Mouse (Mus musculus): Measurements from ENCODE around the gene Capn13. TPM values are rescaled to one million over a fixed set of nuclear protein-coding genes. Genes with fewer than 3 reads are reported as not detected.
A peak's percentile ranks its signal among the peaks of the same experiment; 100 is the strongest.
"Not testable (repeated sequence)": the region's sequence is repeated elsewhere in the genome, so short reads cannot be mapped to it uniquely, and the experiment has no call there.

Gene Capn13
- polyA plus RNA-seq, 1 experiment from 2014 or later: 5.9 TPM

DNA sequence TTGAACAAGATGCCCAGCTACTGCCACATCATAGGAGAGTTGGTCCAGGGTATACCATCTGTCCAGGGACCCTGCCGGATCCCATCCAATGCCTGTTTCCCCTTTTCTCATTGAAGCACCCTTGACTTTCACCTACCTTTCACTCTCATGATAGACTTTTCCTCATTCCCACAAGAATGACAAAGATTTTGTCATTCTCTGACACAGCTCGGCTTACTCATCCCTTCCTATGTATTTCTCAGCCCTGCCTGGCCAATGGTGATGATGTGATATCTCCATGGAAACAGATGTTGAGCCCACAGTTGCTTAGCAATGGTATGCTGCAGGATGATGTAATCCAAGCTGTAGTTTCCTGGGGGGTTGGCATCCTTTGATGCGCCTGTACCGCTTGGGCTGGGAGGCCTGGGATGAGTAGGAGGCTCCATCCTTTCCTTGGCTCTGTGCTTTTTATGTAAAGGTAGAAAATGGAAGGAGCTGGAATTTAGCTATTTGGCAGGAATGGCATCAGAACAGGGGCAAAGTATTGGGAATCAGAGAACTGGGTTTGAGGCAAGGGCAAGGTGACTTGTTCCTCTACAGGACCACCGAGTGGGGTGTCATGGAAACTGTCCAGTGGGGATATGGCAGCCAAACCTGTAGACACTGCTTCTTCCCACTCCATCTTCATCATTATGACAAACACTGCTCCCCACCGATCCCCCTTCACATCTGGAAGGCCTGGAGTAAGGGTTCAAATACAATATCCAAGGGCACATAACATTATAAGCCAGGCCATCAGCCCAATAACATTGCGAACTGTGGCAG lies 128.7 kb downstream of the Capn13 start:
- DNase-seq (ENCODE audit: low spot score) (no peak), ATAC-seq (ENCODE audit: low FRiP score, low TSS enrichment) (no peak)

DNA sequence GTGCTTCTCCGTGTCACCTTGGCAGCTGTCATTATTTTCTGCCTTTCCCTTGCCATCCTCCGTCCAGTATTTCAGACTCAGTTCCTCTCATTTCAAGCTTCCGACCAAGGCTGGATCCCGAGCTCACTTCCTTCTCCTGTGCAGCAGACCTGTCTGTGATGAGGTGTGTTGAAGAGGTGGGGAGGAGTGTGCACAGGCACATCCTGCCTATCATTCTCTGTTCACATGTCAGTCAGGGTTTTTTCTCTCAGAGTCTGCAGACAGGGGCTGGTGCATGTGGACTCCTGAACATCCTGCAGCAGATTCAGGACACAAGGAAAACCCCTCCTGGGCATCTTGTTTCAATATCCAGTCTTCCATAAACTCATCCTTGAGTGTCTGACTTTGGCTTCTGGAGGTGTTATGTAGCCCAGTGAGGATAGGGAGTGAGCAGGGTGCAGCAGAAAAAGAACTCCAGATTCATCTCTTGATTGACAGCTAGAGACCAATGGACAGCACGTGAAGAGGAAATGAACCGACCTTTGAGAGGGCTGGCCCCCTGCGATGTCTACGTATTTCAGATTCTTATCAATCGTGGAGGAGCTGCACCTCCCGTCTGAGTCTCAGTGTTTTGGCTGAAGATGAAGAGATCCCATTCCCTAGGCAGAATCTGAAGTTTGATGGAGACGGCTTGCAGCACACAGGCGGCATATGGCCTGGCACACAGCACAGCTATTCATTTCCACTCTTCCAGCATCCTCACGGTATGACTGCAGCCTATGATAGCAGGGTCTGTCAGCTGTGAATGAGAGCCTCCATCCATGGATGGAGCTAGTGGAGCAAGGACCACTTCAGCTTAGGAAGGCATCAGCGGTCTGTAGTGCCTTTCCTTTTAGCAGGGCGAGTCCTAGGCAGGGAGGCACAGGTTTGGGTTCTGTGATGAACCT lies 129.5 kb downstream of the Capn13 start:
- DNase-seq (ENCODE audit: low spot score): no peak
- ATAC-seq (ENCODE audit: low FRiP score, low TSS enrichment): no peak
- H3K36me3 ChIP-seq (ENCODE audit: control insufficient read depth, insufficient read depth, low read length): no peaks in the 10 kb centered on the region
- TF ChIP-seq CTCF (IDR thresholded peaks at IDR 0.05; ENCODE audit: low read depth) (no peak), EP300 (optimal IDR thresholded peaks at IDR 0.05) (no peak)
- H3K4me1 ChIP-seq (replicated peaks; ENCODE audit: control insufficient read depth, insufficient read depth): no peaks in the 10 kb centered on the region
- H3K4me2 ChIP-seq (replicated peaks; ENCODE audit: low read depth): no peak overlapping the region
- H3K27me3 ChIP-seq (ENCODE audit: control insufficient read depth, insufficient read depth, low read length): no peaks in the 10 kb centered on the region
- no peak overlapping the region for H3K4me3 ChIP-seq (ENCODE audit: low read depth, low read length)
- H3K9ac ChIP-seq (ENCODE audit: low read length): no peak overlapping the region
- H3K9me3 ChIP-seq (ENCODE audit: control insufficient read depth, low read length): no peaks in the 10 kb centered on the region
- WGBS: 70% methylated on average over 15 of the region's 15 CpGs
- H3K27ac ChIP-seq (replicated peaks): no peak overlapping the region

More for the DNA sequence above, 128.7 kb downstream of the Capn13 start:
- H3K9me3 ChIP-seq (ENCODE audit: control insufficient read depth, low read length): no peaks in the 10 kb centered on the region
- H3K36me3 ChIP-seq (ENCODE audit: control insufficient read depth, insufficient read depth, low read length): no peaks in the 10 kb centered on the region
- no peak overlapping the region for H3K4me2 ChIP-seq (replicated peaks; ENCODE audit: low read depth)
- H3K4me3 ChIP-seq (ENCODE audit: low read depth, low read length): no peak overlapping the region
- no peaks in the 10 kb centered on the region for H3K27me3 ChIP-seq (ENCODE audit: control insufficient read depth, insufficient read depth, low read length)
- H3K9ac ChIP-seq (ENCODE audit: low read length): no peak overlapping the region
- TF ChIP-seq EP300 (optimal IDR thresholded peaks at IDR 0.05) (no peak), CTCF (IDR thresholded peaks at IDR 0.05; ENCODE audit: low read depth) (no peak)
- WGBS: 91% methylated on average over 7 of the region's 7 CpGs
- no peaks in the 10 kb centered on the region for H3K4me1 ChIP-seq (replicated peaks; ENCODE audit: control insufficient read depth, insufficient read depth)
- H3K27ac ChIP-seq (replicated peaks): no peak overlapping the region

DNA sequence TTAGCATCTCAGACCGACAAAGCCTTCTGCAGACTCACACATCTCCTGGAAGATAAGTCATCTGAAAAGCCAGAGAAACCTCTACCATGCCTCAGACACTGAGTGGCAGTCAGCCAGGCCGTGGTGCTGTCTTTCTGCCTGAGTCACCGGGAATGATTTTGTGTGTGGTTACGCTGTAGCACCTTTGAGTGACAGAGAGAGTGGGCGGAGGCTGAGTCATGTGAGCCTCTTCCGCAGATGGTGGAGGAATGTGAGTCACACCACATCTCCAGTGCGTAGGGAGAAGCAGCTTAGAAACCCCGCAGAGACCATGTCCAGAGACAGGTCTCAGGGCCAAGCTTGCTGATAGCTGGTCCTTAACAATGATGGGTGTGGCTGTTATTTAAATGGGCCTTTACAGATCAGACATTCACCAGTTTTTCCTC lies 137.6 kb downstream of the Capn13 start:
- H3K4me2 ChIP-seq (replicated peaks; ENCODE audit: low read depth): no peak overlapping the region
- WGBS: 47% methylated on average over 8 of the region's 8 CpGs
- no peaks in the 10 kb centered on the region for H3K4me1 ChIP-seq (replicated peaks; ENCODE audit: control insufficient read depth, insufficient read depth)
- H3K27me3 ChIP-seq (ENCODE audit: control insufficient read depth, insufficient read depth, low read length): no peaks in the 10 kb centered on the region
- TF ChIP-seq CTCF (IDR thresholded peaks at IDR 0.05; ENCODE audit: low read depth): no peak
- no peaks in the 10 kb centered on the region for H3K36me3 ChIP-seq (ENCODE audit: control insufficient read depth, insufficient read depth, low read length)
- no peak overlapping the region for H3K27ac ChIP-seq (replicated peaks)
- peak; percentile 71 for DNase-seq (ENCODE audit: low spot score)
- H3K4me3 ChIP-seq (ENCODE audit: low read depth, low read length): no peak overlapping the region
- ATAC-seq (ENCODE audit: low FRiP score, low TSS enrichment): peak; percentile 91
- no peaks in the 10 kb centered on the region for H3K9me3 ChIP-seq (ENCODE audit: control insufficient read depth, low read length)
- H3K9ac ChIP-seq (ENCODE audit: low read length): no peak overlapping the region

DNA sequence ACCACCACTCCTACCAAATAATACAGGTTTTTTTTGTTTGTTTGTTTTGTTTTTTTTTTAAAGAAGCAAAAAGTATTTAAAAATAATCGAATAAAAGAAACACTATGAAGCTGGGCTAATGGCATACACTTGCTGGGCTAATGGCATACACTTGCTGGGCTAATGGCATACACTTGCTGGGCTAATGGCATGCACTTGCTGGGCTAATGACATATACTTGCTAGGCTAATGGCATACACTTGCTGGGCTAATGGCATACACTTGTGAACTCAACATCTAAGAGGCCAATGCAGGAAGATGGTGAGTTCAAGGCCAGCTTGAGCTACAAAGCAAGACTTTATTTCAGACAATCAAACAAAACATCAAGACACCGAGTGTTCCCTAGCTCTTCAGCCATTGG lies 138.1 kb downstream of the Capn13 start:
- ATAC-seq (ENCODE audit: low FRiP score, low TSS enrichment) (no peak), DNase-seq (ENCODE audit: low spot score) (no peak)
- 90% methylated on average over 2 of the region's 2 CpGs for WGBS
- Histone ChIP-seq H3K4me3 (ENCODE audit: low read depth, low read length) (no peak overlapping the region), H3K27me3 (ENCODE audit: control insufficient read depth, insufficient read depth, low read length) (no peaks in the 10 kb centered on the region), H3K27ac (replicated peaks) (no peak overlapping the region), H3K4me1 (replicated peaks; ENCODE audit: control insufficient read depth, insufficient read depth) (no peaks in the 10 kb centered on the region), H3K4me2 (replicated peaks; ENCODE audit: low read depth) (no peak overlapping the region), H3K36me3 (ENCODE audit: control insufficient read depth, insufficient read depth, low read length) (no peaks in the 10 kb centered on the region), H3K9ac (ENCODE audit: low read length) (no peak overlapping the region), H3K9me3 (ENCODE audit: control insufficient read depth, low read length) (no peaks in the 10 kb centered on the region)
- TF ChIP-seq CTCF (IDR thresholded peaks at IDR 0.05; ENCODE audit: low read depth) (no peak), EP300 (optimal IDR thresholded peaks at IDR 0.05) (no peak)

DNA sequence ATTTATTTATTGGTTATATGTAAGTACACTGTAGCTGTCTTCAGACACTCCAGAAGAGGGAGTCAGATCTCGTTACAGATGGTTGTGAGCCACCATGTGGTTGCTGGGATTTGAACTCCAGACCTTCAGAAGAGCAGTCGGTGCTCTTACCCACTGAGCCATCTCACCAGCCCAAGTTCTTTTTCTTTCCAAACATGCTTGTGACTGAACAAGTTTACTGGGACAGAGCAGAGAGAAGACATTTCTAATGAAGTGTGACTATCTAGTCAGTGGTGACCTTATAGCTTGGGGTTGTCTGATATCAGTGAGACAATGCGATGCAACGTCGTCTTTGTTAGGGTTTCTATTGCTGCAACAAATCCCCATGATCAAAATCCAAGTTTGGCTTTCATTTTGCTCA lies 141.4 kb downstream of the Capn13 start:
- H3K9me3 ChIP-seq (ENCODE audit: control insufficient read depth, low read length); H3K4me1 ChIP-seq (replicated peaks; ENCODE audit: control insufficient read depth, insufficient read depth); H3K27ac ChIP-seq (replicated peaks); H3K9ac ChIP-seq (ENCODE audit: low read length); H3K4me2 ChIP-seq (replicated peaks; ENCODE audit: low read depth); H3K36me3 ChIP-seq (ENCODE audit: control insufficient read depth, insufficient read depth, low read length); DNase-seq (ENCODE audit: low spot score); H3K4me3 ChIP-seq (ENCODE audit: low read depth, low read length); H3K27me3 ChIP-seq (ENCODE audit: control insufficient read depth, insufficient read depth, low read length); ATAC-seq (ENCODE audit: low FRiP score, low TSS enrichment): not testable (repeated sequence)
- 93% methylated on average over 4 of the region's 5 CpGs for WGBS

DNA sequence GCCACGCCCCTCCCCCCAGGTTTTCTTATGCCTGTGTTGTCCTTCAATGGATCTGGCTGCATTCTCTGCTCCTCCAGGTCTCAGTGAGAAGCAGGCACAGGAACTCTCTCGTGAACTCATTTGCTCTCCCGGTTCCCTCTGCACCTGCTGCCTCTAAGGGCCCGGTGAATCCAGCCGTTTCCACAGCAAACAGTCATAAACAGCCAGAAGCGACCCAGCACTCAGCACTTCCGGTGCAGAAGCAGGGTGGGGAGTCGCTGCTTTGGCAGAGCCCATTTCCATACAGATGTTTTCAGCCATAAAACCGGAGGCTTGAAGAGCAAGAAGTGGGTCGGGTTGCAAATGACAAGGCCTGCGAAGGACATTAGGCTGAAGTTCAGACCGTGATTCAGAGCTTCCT lies 142.0 kb downstream of the Capn13 start:
- Histone ChIP-seq H3K9me3 (ENCODE audit: control insufficient read depth, low read length) (no peaks in the 10 kb centered on the region), H3K4me1 (replicated peaks; ENCODE audit: control insufficient read depth, insufficient read depth) (no peaks in the 10 kb centered on the region), H3K9ac (ENCODE audit: low read length) (no peak overlapping the region), H3K4me3 (ENCODE audit: low read depth, low read length) (no peak overlapping the region), H3K27me3 (ENCODE audit: control insufficient read depth, insufficient read depth, low read length) (no peaks in the 10 kb centered on the region), H3K36me3 (ENCODE audit: control insufficient read depth, insufficient read depth, low read length) (no peaks in the 10 kb centered on the region), H3K27ac (replicated peaks) (no peak overlapping the region), H3K4me2 (replicated peaks; ENCODE audit: low read depth) (no peak overlapping the region)
- no peak for ATAC-seq (ENCODE audit: low FRiP score, low TSS enrichment)
- WGBS: 23% methylated on average over 12 of the region's 12 CpGs
- TF ChIP-seq CTCF (IDR thresholded peaks at IDR 0.05; ENCODE audit: low read depth) (no peak), EP300 (optimal IDR thresholded peaks at IDR 0.05) (no peak)
- DNase-seq (ENCODE audit: low spot score): peak; percentile 30

All from stomach, postnatal 0 days (tissue).